Mouse (Mus musculus): ENCODE measurements around the gene Tubgcp6. TPM values are rescaled to one million over a fixed set of nuclear protein-coding genes. Genes with fewer than 3 reads are reported as not detected.

Tubgcp6 gene
- polyA plus RNA-seq, 2 experiments, result 6.3 to 12.0 TPM

GRCm38 (mm10) chr15:89157954-89158353, 35.0 kb upstream of the Tubgcp6 start:
- H3K9ac ChIP-seq (replicated peaks), result no peak overlapping the region
- 44% methylated on average over 7 of the region's 7 CpGs for WGBS (ENCODE audit: insufficient replicate concordance)
- no peaks in the 10 kb centered on the region for H3K9me3 ChIP-seq (ENCODE audit: control insufficient read depth, low read length)
- no peak overlapping the region for H3K27ac ChIP-seq
- DNase-seq (ENCODE audit: low read depth in 3 of 3, low spot score in 3 of 3), result peak in 2 of 3 experiments; percentile 53 to 60
- no peak overlapping the region for H3K4me3 ChIP-seq (ENCODE audit: insufficient read depth in 1 of 2, low read depth in 2 of 2, low read length in 2 of 2)
- ATAC-seq (ENCODE audit: insufficient read depth), result peak; percentile 38; the same call in 1 of the 2 replicates
- H3K4me1 ChIP-seq (replicated peaks; ENCODE audit: control insufficient read depth in 2 of 2, insufficient read depth in 2 of 2, low read length in 1 of 2), result no peaks in the 10 kb centered on the region
- no peaks in the 10 kb centered on the region; the same call in 1 of the 2 replicates for H3K36me3 ChIP-seq (replicated peaks; ENCODE audit: control insufficient read depth, insufficient read depth, low read depth)
- no peak overlapping the region for H3K4me2 ChIP-seq (ENCODE audit: low read depth)
- no peaks in the 10 kb centered on the region for H3K27me3 ChIP-seq (ENCODE audit: control insufficient read depth, insufficient read depth, low read length)
- TF ChIP-seq EP300 (IDR thresholded peaks at IDR 0.05; ENCODE audit: low read depth) (no peak), CTCF (IDR thresholded peaks at IDR 0.05; ENCODE audit: low read depth) (peak; percentile 85)

- TF ChIP-seq CTCF (IDR thresholded peaks at IDR 0.05; ENCODE audit: low read depth), result no peak
- TF ChIP-seq EP300 (IDR thresholded peaks at IDR 0.05; ENCODE audit: low read depth), result no peak
- H3K9me3 ChIP-seq (ENCODE audit: control insufficient read depth, low read length), result no peaks in the 10 kb centered on the region
- ATAC-seq (ENCODE audit: insufficient read depth), result no peak
Observed at GRCm38 (mm10) chr15:89152312-89152711, 29.4 kb upstream of the Tubgcp6 start.

GRCm38 (mm10) chr15:89150041-89150390, 27.1 kb upstream of the Tubgcp6 start:
- Histone ChIP-seq H3K4me1 (replicated peaks; ENCODE audit: control insufficient read depth in 2 of 2, insufficient read depth in 2 of 2, low read length in 1 of 2) (no peaks in the 10 kb centered on the region; a peak in 1 of 4 replicates), H3K9me3 (ENCODE audit: control insufficient read depth, low read length) (no peaks in the 10 kb centered on the region), H3K4me2 (ENCODE audit: low read depth) (peak overlapping the region; percentile 68), H3K4me3 (ENCODE audit: insufficient read depth in 1 of 2, low read depth in 2 of 2, low read length in 2 of 2) (no peak overlapping the region), H3K9ac (replicated peaks) (no peak overlapping the region), H3K27me3 (ENCODE audit: control insufficient read depth, insufficient read depth, low read length) (peaks cover 53% of the 10 kb centered on the region), H3K36me3 (replicated peaks; ENCODE audit: control insufficient read depth, insufficient read depth, low read depth) (no peaks in the 10 kb centered on the region), H3K27ac (no peak overlapping the region)
- ATAC-seq (ENCODE audit: insufficient read depth), result peak; percentile 26; the same call in 1 of the 2 replicates
- no peak for DNase-seq (ENCODE audit: low read depth in 3 of 3, low spot score in 3 of 3)
- 1% methylated on average over 13 of the region's 13 CpGs for WGBS (ENCODE audit: insufficient replicate concordance)
- no peak for TF ChIP-seq EP300 (IDR thresholded peaks at IDR 0.05; ENCODE audit: low read depth)
- no peak for TF ChIP-seq CTCF (IDR thresholded peaks at IDR 0.05; ENCODE audit: low read depth)

More at GRCm38 (mm10) chr15:89152312-89152711, 29.4 kb upstream of the Tubgcp6 start:
- Histone ChIP-seq H3K27ac (no peak overlapping the region), H3K4me1 (replicated peaks; ENCODE audit: control insufficient read depth in 2 of 2, insufficient read depth in 2 of 2, low read length in 1 of 2) (no peaks in the 10 kb centered on the region; a peak in 1 of 4 replicates), H3K36me3 (replicated peaks; ENCODE audit: control insufficient read depth, insufficient read depth, low read depth) (no peaks in the 10 kb centered on the region; the same call in 1 of the 2 replicates), H3K4me2 (ENCODE audit: low read depth) (no peak overlapping the region), H3K4me3 (ENCODE audit: insufficient read depth in 1 of 2, low read depth in 2 of 2, low read length in 2 of 2) (no peak overlapping the region), H3K9ac (replicated peaks) (no peak overlapping the region), H3K27me3 (ENCODE audit: control insufficient read depth, insufficient read depth, low read length) (peaks cover 35% of the 10 kb centered on the region)
- DNase-seq (ENCODE audit: low read depth in 3 of 3, low spot score in 3 of 3), result no peak

GRCm38 (mm10) chr15:89149271-89150040, 26.5 kb upstream of the Tubgcp6 start, which contains the start of gene Mapk11:
Gene Mapk11 (minus strand): TSS chr15:89149628.
- H3K27ac ChIP-seq, result no peak within 1 kb of the TSS
- ATAC-seq (ENCODE audit: insufficient read depth) (peak; percentile 41; the same call in 1 of the 2 replicates), DNase-seq (ENCODE audit: low read depth in 3 of 3, low spot score in 3 of 3) (no peak)
- H3K36me3 ChIP-seq (replicated peaks; ENCODE audit: control insufficient read depth, insufficient read depth, low read depth), result no peaks in the 10 kb centered on the region
- H3K9me3 ChIP-seq (ENCODE audit: control insufficient read depth, low read length), result no peaks in the 10 kb centered on the region
- 1% methylated on average over 53 of the region's 61 CpGs for WGBS (ENCODE audit: insufficient replicate concordance)
- peak within 1 kb of the TSS; percentile 68 for H3K4me2 ChIP-seq (ENCODE audit: low read depth)
- peak within 1 kb of the TSS; percentile 42 to 51 for H3K4me3 ChIP-seq (ENCODE audit: insufficient read depth in 1 of 2, low read depth in 2 of 2, low read length in 2 of 2)
- no peaks in the 10 kb centered on the region; a peak in 1 of 4 replicates for H3K4me1 ChIP-seq (replicated peaks; ENCODE audit: control insufficient read depth in 2 of 2, insufficient read depth in 2 of 2, low read length in 1 of 2)
- no peak for TF ChIP-seq CTCF (IDR thresholded peaks at IDR 0.05; ENCODE audit: low read depth)
- no peak for TF ChIP-seq EP300 (IDR thresholded peaks at IDR 0.05; ENCODE audit: low read depth)
- peaks cover 53% of the 10 kb centered on the region for H3K27me3 ChIP-seq (ENCODE audit: control insufficient read depth, insufficient read depth, low read length)
- H3K9ac ChIP-seq (replicated peaks), result no peak within 1 kb of the TSS

- Histone ChIP-seq H3K4me3 (ENCODE audit: insufficient read depth in 1 of 2, low read depth in 2 of 2, low read length in 2 of 2) (peak overlapping the region; percentile 42 to 51), H3K9ac (replicated peaks) (no peak overlapping the region), H3K27me3 (ENCODE audit: control insufficient read depth, insufficient read depth, low read length) (peaks cover 53% of the 10 kb centered on the region), H3K36me3 (replicated peaks; ENCODE audit: control insufficient read depth, insufficient read depth, low read depth) (no peaks in the 10 kb centered on the region), H3K4me2 (ENCODE audit: low read depth) (peak overlapping the region; percentile 68), H3K4me1 (replicated peaks; ENCODE audit: control insufficient read depth in 2 of 2, insufficient read depth in 2 of 2, low read length in 1 of 2) (no peaks in the 10 kb centered on the region; a peak in 1 of 4 replicates), H3K9me3 (ENCODE audit: control insufficient read depth, low read length) (no peaks in the 10 kb centered on the region), H3K27ac (no peak overlapping the region)
- DNase-seq (ENCODE audit: low read depth in 3 of 3, low spot score in 3 of 3) (no peak), ATAC-seq (ENCODE audit: insufficient read depth) (no peak)
- no peak for TF ChIP-seq CTCF (IDR thresholded peaks at IDR 0.05; ENCODE audit: low read depth)
- TF ChIP-seq EP300 (IDR thresholded peaks at IDR 0.05; ENCODE audit: low read depth), result no peak
- WGBS (ENCODE audit: insufficient replicate concordance), result 9% methylated on average over 25 of the region's 25 CpGs
Observed at GRCm38 (mm10) chr15:89148496-89149270, 25.8 kb upstream of the Tubgcp6 start.

Data from liver, embryonic 14.5 days (tissue).